Mouse (Mus musculus) G1E (cell line): ENCODE data around the gene Med31. TPM values are rescaled to one million over a fixed set of nuclear protein-coding genes. Genes with fewer than 3 reads are reported as not detected.

ENCODE experiments used
- ATAC-seq: 2 replicates; pipeline ENCODE4 v1.8.0; 2016; ENCODE audit warnings: mild to moderate bottlenecking; ENCODE audit not compliant: insufficient number of reproducible peaks, poor library complexity, low FRiP score, severe bottlenecking; ENCODE audit errors: extremely low read depth
- DNase-seq: peaks from one replicate; pipeline ENCODE4 v3.0.0; 2012; ENCODE audit warnings: low spot score
- H3K27me3 ChIP-seq: 2 replicates; pipeline ENCODE4 v1.6.1; 2012; ENCODE audit warnings: mild to moderate bottlenecking, low read length, inconsistent platforms; ENCODE audit not compliant: insufficient read depth
- H3K36me3 ChIP-seq: replicated peaks from 2 replicates; pipeline ENCODE3; 2012; ENCODE audit warnings: mild to moderate bottlenecking, inconsistent platforms
- H3K4me1 ChIP-seq: 2 replicates; pipeline ENCODE4 v1.6.1; 2012; ENCODE audit warnings: low read depth, low read length, inconsistent platforms, mixed read lengths; ENCODE audit not compliant: insufficient read depth
- H3K4me3 ChIP-seq: 2 replicates; pipeline ENCODE4 v1.5.1; 2012; ENCODE audit warnings: low read depth, mild to moderate bottlenecking, inconsistent platforms, low read length, moderate library complexity, mixed read lengths
- H3K9me3 ChIP-seq: replicated peaks from 2 replicates; pipeline ENCODE4 v1.6.1; 2012; ENCODE audit warnings: inconsistent platforms
- CTCF ChIP-seq: IDR thresholded peaks from 2 replicates; pipeline ENCODE4 v1.5.1; 2012; ENCODE audit warnings: low read depth, low read length, inconsistent platforms, mixed read lengths
- GATA1 ChIP-seq: IDR thresholded peaks from 2 replicates; pipeline ENCODE4 v1.6.1; 2012; ENCODE audit warnings: borderline replicate concordance, low read length, inconsistent platforms, mixed read lengths
- GATA2 ChIP-seq: IDR thresholded peaks from 2 replicates; pipeline ENCODE4 v1.6.1; 2012; ENCODE audit warnings: low read depth, low read length, inconsistent platforms, borderline replicate concordance
- POLR2AphosphoS5 ChIP-seq: IDR thresholded peaks from 2 replicates; pipeline ENCODE4 v1.6.1; 2012; ENCODE audit warnings: low read depth, low read length, inconsistent platforms; ENCODE audit not compliant: insufficient replicate concordance
- TAL1 ChIP-seq: conservative IDR thresholded peaks from 2 replicates; pipeline ENCODE4 v1.6.1; 2012; ENCODE audit warnings: low read depth, low read length, inconsistent platforms, mixed read lengths
- polyA plus RNA-seq: library from polyadenylated mRNA; stranded (reverse); fragments of >175 nt; gene quantifications from 2 replicates; pipeline ENCODE4 v1.2.3, GENCODE M21; 2012
- total RNA-seq, 2 experiments: library from RNA; stranded (forward) in 1 of 2; stranded (reverse) in 1 of 2; fragments of 200-1000 nt in 1 of 2; fragments of >200 nt in 1 of 2; fragmentation: Nextera tagmentation in 1 of 2; gene quantifications; 2 replicates each; pipeline ENCODE4 v1.2.3; 2014 to 2017

Med31 gene
- total and polyA plus RNA-seq, 3 experiments = 0.74 to 19.9 (median 13.5) TPM

- peaks cover 21% of the 10 kb centered on the region for H3K27me3 ChIP-seq
- H3K4me3 ChIP-seq = no peak overlapping the region
- H3K4me1 ChIP-seq = peaks cover 7% of the 10 kb centered on the region; the same call in 1 of the 2 replicates
- no peaks in the 10 kb centered on the region for H3K9me3 ChIP-seq
- DNase-seq = no peak
- TF ChIP-seq CTCF (no peak), GATA2 (no peak), GATA1 (no peak), POLR2AphosphoS5 (no peak), TAL1 (no peak)
- ATAC-seq = no peak
- H3K36me3 ChIP-seq = no peaks in the 10 kb centered on the region
These were observed 8.0 kb upstream of the Med31 start for GRCm38 (mm10) chr11:72223414-72223813.

- Histone ChIP-seq H3K9me3 (no peaks in the 10 kb centered on the region), H3K4me3 (no peak overlapping the region), H3K36me3 (no peaks in the 10 kb centered on the region), H3K4me1 (peaks cover 14% of the 10 kb centered on the region), H3K27me3 (peaks cover 9% of the 10 kb centered on the region)
- no peak for TF ChIP-seq GATA2
- peak; percentile 91 for TF ChIP-seq CTCF
- DNase-seq = peak; percentile 23
- ATAC-seq = peak; percentile 40; the same call in 1 of the 2 replicates
These were observed 5.9 kb upstream of the Med31 start for GRCm38 (mm10) chr11:72221278-72221677.

- H3K27me3 ChIP-seq = no peaks in the 10 kb centered on the region
- peaks cover 25% of the 10 kb centered on the region for H3K4me1 ChIP-seq
- TF ChIP-seq GATA2 (no peak), POLR2AphosphoS5 (no peak), TAL1 (no peak), GATA1 (no peak)
- peaks cover 12% of the 10 kb centered on the region for H3K36me3 ChIP-seq
- DNase-seq (no peak), ATAC-seq (no peak)
- no peaks in the 10 kb centered on the region for H3K9me3 ChIP-seq
- H3K4me3 ChIP-seq = no peak overlapping the region
These were observed 1.7 kb upstream of the Med31 start for GRCm38 (mm10) chr11:72217116-72217515.

- peak overlapping the region; percentile 81 for H3K4me3 ChIP-seq
- peak; percentile 96 for DNase-seq
- no peaks in the 10 kb centered on the region for H3K9me3 ChIP-seq
- peaks cover 23% of the 10 kb centered on the region for H3K4me1 ChIP-seq
- H3K36me3 ChIP-seq = peaks cover 34% of the 10 kb centered on the region
- ATAC-seq = peak; percentile 98
- no peaks in the 10 kb centered on the region for H3K27me3 ChIP-seq
- TF ChIP-seq GATA2 = no peak
- no peak for TF ChIP-seq CTCF
These were observed 592 bp downstream of the Med31 start for GRCm38 (mm10) chr11:72214591-72215409.

- Histone ChIP-seq H3K36me3 (peaks cover 61% of the 10 kb centered on the region), H3K9me3 (no peaks in the 10 kb centered on the region), H3K4me3 (peak overlapping the region; percentile 84), H3K27me3 (no peaks in the 10 kb centered on the region), H3K4me1 (peaks cover 36% of the 10 kb centered on the region)
- TF ChIP-seq GATA2 (no peak), GATA1 (no peak)
- ATAC-seq (no peak), DNase-seq (no peak)
These were observed 7.5 kb downstream of the Med31 start for GRCm38 (mm10) chr11:72207834-72208377.

- H3K4me3 ChIP-seq = peak within 1 kb of the TSS; percentile 84
- no peaks in the 10 kb centered on the region for H3K27me3 ChIP-seq
- H3K9me3 ChIP-seq = no peaks in the 10 kb centered on the region
- H3K36me3 ChIP-seq = peaks cover 58% of the 10 kb centered on the region
- DNase-seq (peak; percentile 82), ATAC-seq (peak; percentile 88)
- no peak for TF ChIP-seq GATA2
- TF ChIP-seq CTCF = no peak
- TF ChIP-seq GATA1 = no peak
- no peak for TF ChIP-seq POLR2AphosphoS5
- no peak for TF ChIP-seq TAL1
- H3K4me1 ChIP-seq = peaks cover 35% of the 10 kb centered on the region
These were observed 8.1 kb downstream of the Med31 start, which contains the start of the genes 4933427D14Rik and Txndc17 for GRCm38 (mm10) chr11:72207204-72207833. Gene 4933427D14Rik, minus strand, starts transcription at chr11:72207459. Gene Txndc17, plus strand, starts transcription at chr11:72207547.
